Mouse (Mus musculus) cortical plate, adult 2 months (tissue): ENCODE measurements at regions not wholly inside any gene's neighbourhood (a gene's known extent, or its start where the extent isn't known, plus 50 kb on each side); places are given as distances from the start of the nearest gene placed in this dataset.

ENCODE experiments used
- CTCF ChIP-seq: fragments of 200-500 bp; IDR thresholded peaks from 2 replicates; pipeline ENCODE4 v1.5.1; 2011; ENCODE audit warnings: mild to moderate bottlenecking, control low read depth, low read length; ENCODE audit not compliant: insufficient read depth; ENCODE audit errors: extremely low read depth
- POLR2A ChIP-seq: fragments of 200-500 bp; IDR thresholded peaks from 2 replicates; pipeline ENCODE4 v1.6.1; 2011; ENCODE audit warnings: mild to moderate bottlenecking, low read length, control low read depth; ENCODE audit not compliant: insufficient read depth; ENCODE audit errors: extremely low read depth

- no peak for TF ChIP-seq CTCF
- no peak for TF ChIP-seq POLR2A
Measured at GRCm38 (mm10) chr11:56374329-56374728, 333.5 kb upstream of the Nmur2 start.
